Mouse (Mus musculus) mouse trophoblast stem cell (cell line): ENCODE measurements around the gene Mt1.

Source experiments
- in situ Hi-C, 2 experiments: fragments of 300-500 bp; cut with MseI, MboI; formaldehyde crosslinking; loops; 2 replicates in 1 of 2; 3 replicates in 1 of 2; pipeline ENCODE4 v1.15.1; 2025

Gene Mt1

GRCm38 (mm10) chr8:94204043-94204442 is 25.2 kb downstream of the Mt1 start:
- in situ Hi-C loops = loop anchor here in 1 of 2 experiments (10.0 kb wide), 1 partner anchor 99 kb away; no protein-coding TSS in a partner anchor

DNA sequence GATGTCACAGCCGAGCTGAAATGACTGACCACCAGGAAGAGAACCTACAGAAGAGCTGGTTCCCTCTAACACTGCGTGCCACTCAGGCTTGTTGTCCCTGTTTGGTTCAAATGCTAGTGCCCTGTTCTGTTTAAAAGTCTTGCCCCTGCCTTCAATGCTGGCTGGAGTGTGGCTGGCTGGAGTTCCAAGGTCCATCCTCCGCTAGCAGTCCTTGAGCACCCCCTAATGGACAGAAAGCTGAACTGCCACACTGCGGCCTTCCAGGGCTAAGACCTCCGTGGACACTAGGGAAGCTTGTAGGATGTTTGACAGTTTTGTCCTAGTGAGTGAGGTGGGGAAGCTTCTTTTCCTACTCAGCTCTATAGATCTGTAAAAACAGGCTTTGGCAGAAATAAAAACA is 26.9 kb downstream of the Mt1 start:
- in situ Hi-C loops = loop anchor here in 1 of 2 experiments (10.0 kb wide), 1 partner anchor 101 kb away; no protein-coding TSS in a partner anchor

DNA sequence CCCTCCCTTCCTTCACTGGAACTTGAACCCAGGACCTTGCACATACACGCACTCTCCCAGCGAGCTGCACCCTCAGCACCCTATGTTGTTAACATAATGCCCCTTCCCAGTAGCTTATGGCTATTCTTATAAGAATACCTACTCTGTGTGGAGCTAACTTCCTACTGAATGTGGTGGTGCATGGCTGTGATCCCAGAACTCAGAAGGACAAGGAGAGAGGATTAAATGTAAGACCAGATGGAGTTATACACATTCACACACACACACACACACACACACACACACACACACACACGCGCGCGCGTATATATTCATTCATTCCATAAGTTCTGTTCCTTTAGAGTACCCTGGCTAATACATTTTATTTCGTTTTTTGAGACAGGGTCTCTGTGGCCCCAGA is 27.4 kb downstream of the Mt1 start:
- in situ Hi-C loops = loop anchor here in 1 of 2 experiments (10.0 kb wide), 1 partner anchor 101 kb away; no protein-coding TSS in a partner anchor

DNA sequence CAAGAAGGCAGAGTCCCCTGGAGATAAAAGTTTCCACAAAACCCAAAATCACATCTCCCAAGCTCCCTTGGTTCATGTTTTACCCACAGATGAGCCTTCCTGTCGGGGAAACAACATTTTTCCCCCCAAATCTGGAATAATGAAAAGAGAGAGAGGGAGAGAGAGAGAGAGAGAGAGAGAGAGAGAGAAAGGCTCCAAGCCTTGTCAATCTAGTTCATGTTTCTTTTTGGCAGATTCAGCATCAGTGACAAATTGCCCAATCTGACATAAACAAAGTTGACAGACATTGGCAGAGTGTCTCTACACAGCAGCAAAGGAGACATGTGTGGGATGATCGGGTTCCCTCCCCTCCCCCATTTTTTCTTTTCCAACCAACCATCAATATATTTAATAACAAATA is 28.6 kb downstream of the Mt1 start:
- in situ Hi-C loops = loop anchor here in 1 of 2 experiments (10.0 kb wide), 1 partner anchor 103 kb away; no protein-coding TSS in a partner anchor

GRCm38 (mm10) chr8:94209639-94210038 is 30.8 kb downstream of the Mt1 start:
- in situ Hi-C loops = loop anchor here in 1 of 2 experiments (10.0 kb wide), 1 partner anchor 105 kb away; no protein-coding TSS in a partner anchor

DNA sequence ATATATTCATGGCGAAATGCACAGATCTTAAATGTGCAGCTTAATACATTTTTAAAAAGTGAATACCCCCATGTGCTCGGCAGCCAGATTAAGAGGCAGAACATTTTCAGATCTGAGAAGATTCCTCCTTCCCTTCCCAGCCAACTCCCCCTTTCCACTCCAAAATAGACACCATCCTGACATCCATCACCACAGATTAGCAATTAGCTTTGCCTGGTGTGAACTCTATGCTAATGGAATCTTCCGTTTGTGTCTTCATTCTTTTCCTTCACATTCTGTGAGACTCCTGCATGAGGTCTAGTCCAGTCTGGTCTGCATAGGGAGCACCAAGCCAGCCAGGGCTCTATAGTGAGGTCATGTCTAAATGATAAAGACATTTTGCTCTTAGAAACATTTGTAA is 31.3 kb downstream of the Mt1 start:
- in situ Hi-C loops = no loop called here

DNA sequence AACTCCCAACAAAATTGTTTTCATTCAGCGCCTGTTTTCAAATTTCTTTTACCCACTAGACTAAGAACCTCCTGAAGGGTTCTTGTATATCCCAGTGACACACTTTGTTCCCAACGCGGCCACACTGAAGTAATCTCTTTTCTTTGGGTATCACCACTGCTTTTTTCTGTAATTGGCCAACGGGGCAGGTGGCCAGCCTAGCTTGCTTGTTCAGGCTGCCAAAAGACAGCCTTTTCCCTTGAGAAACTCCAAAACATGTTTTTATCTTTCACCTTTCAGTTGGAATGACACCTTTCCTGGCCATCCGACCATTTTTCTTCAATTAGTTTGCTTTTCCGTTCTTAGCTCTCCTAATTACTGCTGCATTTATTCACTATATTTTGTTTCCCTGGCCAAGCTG is 34.9 kb downstream of the Mt1 start:
- in situ Hi-C loops = no loop called here

- in situ Hi-C loops = no loop called here
Measured at GRCm38 (mm10) chr8:94214252-94215173, 35.6 kb downstream of the Mt1 start, which contains the start of gene Nup93. Nup93 (plus strand) TSS chr8:94214564.

DNA sequence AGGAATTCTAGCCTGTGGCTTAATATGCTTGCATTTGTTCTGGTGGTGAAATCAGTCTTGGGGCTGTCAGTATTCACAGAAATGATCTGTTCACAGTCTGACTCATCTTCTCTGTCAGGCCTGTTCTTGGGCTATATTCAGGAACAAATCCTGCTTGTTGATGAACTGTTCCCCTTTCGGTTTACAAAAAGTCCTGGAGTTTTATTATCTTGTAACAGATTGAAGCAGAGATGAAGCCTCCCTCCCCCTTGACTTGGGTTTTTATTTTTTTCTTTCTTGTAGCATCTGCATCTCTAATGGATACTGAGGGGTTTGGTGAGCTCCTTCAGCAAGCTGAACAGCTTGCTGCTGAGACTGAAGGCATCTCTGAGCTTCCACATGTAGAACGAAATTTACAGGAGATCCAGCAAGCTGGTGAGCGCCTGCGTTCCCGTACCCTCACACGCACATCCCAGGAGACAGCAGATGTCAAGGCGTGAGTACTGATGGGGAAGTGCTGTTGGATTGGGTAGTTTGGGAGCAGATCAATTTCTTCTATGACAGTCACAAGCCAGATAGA is 48.6 kb downstream of the Mt1 start:
- in situ Hi-C loops = no loop called here
